Mouse (Mus musculus) CH12.LX (cell line): ENCODE data around the gene B230217C12Rik. TPM values are rescaled to one million over a fixed set of nuclear protein-coding genes. Genes with fewer than 3 reads are reported as not detected.

Experiments used
- DNase-seq: peaks from one replicate; pipeline ENCODE4 v3.0.0-alpha.2; 2013; ENCODE audit errors: extremely low read depth
- H3K27ac ChIP-seq: 2 replicates; pipeline ENCODE4 v1.5.1; 2012; ENCODE audit warnings: low read depth, mild to moderate bottlenecking, control low read depth, moderate library complexity; ENCODE audit not compliant: insufficient read depth
- H3K27me3 ChIP-seq: replicated peaks from 2 replicates; pipeline ENCODE3; 2012; ENCODE audit warnings: inconsistent platforms
- H3K36me3 ChIP-seq, 2 experiments: replicated peaks in 1 of 2; 2 replicates each; pipeline versions ENCODE3 to v1.6.1; 2012; ENCODE audit warnings: inconsistent platforms in 1 of 2, low read length in 1 of 2, mild to moderate bottlenecking in 1 of 2, mixed read lengths in 1 of 2, moderate library complexity in 1 of 2; ENCODE audit not compliant: control insufficient read depth in 1 of 2, insufficient read depth in 1 of 2
- H3K4me1 ChIP-seq, 2 experiments: 2 replicates each; pipeline ENCODE4 v1.6.1; 2012; ENCODE audit warnings: inconsistent platforms in 1 of 2, moderate library complexity in 1 of 2; ENCODE audit not compliant: insufficient read depth in 2 of 2, control insufficient read depth in 1 of 2
- H3K4me2 ChIP-seq: 2 replicates; pipeline ENCODE4 v1.6.1; 2012; ENCODE audit warnings: low read depth, mild to moderate bottlenecking, control low read depth; ENCODE audit not compliant: poor library complexity, insufficient read depth, severe bottlenecking
- H3K4me3 ChIP-seq, 3 experiments: fragments of 150-350 bp in 1 of 3; sonication (generic) in 1 of 3; replicated peaks in 1 of 3; 2 replicates each; pipeline versions ENCODE3 to v1.5.1; 2011 to 2012; ENCODE audit warnings: low read depth in 2 of 3, low read length in 2 of 3, mild to moderate bottlenecking in 2 of 3, moderate library complexity in 2 of 3, control low read depth in 1 of 3, improper control_type of control experiment in 1 of 3, inconsistent platforms in 1 of 3, mixed read lengths in 1 of 3; ENCODE audit not compliant: poor library complexity in 1 of 3
- H3K79me2 ChIP-seq: replicated peaks from 2 replicates; pipeline ENCODE4 v1.6.1; 2012; ENCODE audit warnings: mild to moderate bottlenecking, moderate library complexity; ENCODE audit not compliant: control insufficient read depth, poor library complexity, insufficient read depth, severe bottlenecking; ENCODE audit errors: extremely low read depth
- H3K9ac ChIP-seq: 2 replicates; pipeline ENCODE4 v1.6.1; 2012; ENCODE audit warnings: low read depth, mild to moderate bottlenecking, control low read depth, moderate library complexity; ENCODE audit not compliant: insufficient read depth
- H3K9me3 ChIP-seq: replicated peaks from 2 replicates; pipeline ENCODE3; 2012; ENCODE audit warnings: low read length, inconsistent platforms, mixed read lengths
- BHLHE40 ChIP-seq: IDR thresholded peaks from 2 replicates; pipeline ENCODE4 v1.6.1; 2011; ENCODE audit warnings: mild to moderate bottlenecking, low read depth, low read length, improper control_type of control experiment
- CHD1 ChIP-seq: IDR thresholded peaks from 2 replicates; pipeline ENCODE4 v1.6.1; 2012; ENCODE audit warnings: low read depth, low read length, improper control_type of control experiment, inconsistent platforms
- CTCF ChIP-seq, 2 experiments: IDR thresholded peaks in 1 of 2; conservative IDR thresholded peaks in 1 of 2; 2 replicates each; pipeline ENCODE4 v1.5.1; 2011 to 2012; ENCODE audit warnings: low read depth in 2 of 2, low read length in 2 of 2, improper control_type of control experiment in 1 of 2, inconsistent platforms in 1 of 2, mild to moderate bottlenecking in 1 of 2, moderate library complexity in 1 of 2
- ELF1 ChIP-seq: IDR thresholded peaks from 2 replicates; pipeline ENCODE4 v1.6.1; 2014; ENCODE audit warnings: low read depth, mild to moderate bottlenecking, inconsistent platforms, low read length, improper control_type of control experiment
- EP300 ChIP-seq: IDR thresholded peaks from 2 replicates; pipeline ENCODE4 v1.6.1; 2011; ENCODE audit warnings: low read length, improper control_type of control experiment
- GABPA ChIP-seq: IDR thresholded peaks from 2 replicates; pipeline ENCODE4 v1.6.1; 2012; ENCODE audit warnings: low read depth, low read length, improper control_type of control experiment, inconsistent platforms; ENCODE audit not compliant: insufficient replicate concordance
- HCFC1 ChIP-seq: IDR thresholded peaks from 2 replicates; pipeline ENCODE4 v1.6.1; 2012; ENCODE audit warnings: low read depth, mild to moderate bottlenecking, inconsistent platforms, low read length, improper control_type of control experiment
- IRF4 ChIP-seq: IDR thresholded peaks from 2 replicates; pipeline ENCODE4 v1.6.1; 2014; ENCODE audit warnings: low read depth, mild to moderate bottlenecking, inconsistent platforms, low read length, improper control_type of control experiment
- JUN ChIP-seq: IDR thresholded peaks from 2 replicates; pipeline ENCODE4 v1.6.1; 2011; ENCODE audit warnings: low read depth, mild to moderate bottlenecking, low read length, improper control_type of control experiment, moderate library complexity; ENCODE audit not compliant: insufficient read depth
- JUND ChIP-seq: conservative IDR thresholded peaks from 2 replicates; pipeline ENCODE4 v1.6.1; 2011; ENCODE audit warnings: low read depth, low read length, improper control_type of control experiment
- KAT2A ChIP-seq: IDR thresholded peaks from 2 replicates; pipeline ENCODE4 v1.6.1; 2012; ENCODE audit warnings: low read length, improper control_type of control experiment, inconsistent platforms; ENCODE audit not compliant: insufficient replicate concordance
- MAFK ChIP-seq: IDR thresholded peaks from 2 replicates; pipeline ENCODE4 v1.6.1; 2011; ENCODE audit warnings: low read length, improper control_type of control experiment; ENCODE audit not compliant: insufficient replicate concordance
- MAX ChIP-seq: IDR thresholded peaks from 2 replicates; pipeline ENCODE4 v1.6.1; 2011; ENCODE audit warnings: low read length, improper control_type of control experiment
- MEF2A ChIP-seq: IDR thresholded peaks from 2 replicates; pipeline ENCODE4 v1.6.1; 2014; ENCODE audit warnings: low read depth, mild to moderate bottlenecking, inconsistent platforms, low read length, improper control_type of control experiment, borderline replicate concordance
- MXI1 ChIP-seq: IDR thresholded peaks from 2 replicates; pipeline ENCODE4 v1.6.1; 2011; ENCODE audit warnings: mild to moderate bottlenecking, low read depth, low read length, improper control_type of control experiment
- MYC ChIP-seq: IDR thresholded peaks from 2 replicates; pipeline ENCODE4 v1.6.1; 2011; ENCODE audit warnings: low read depth, mild to moderate bottlenecking, improper control_type of control experiment, low read length
- NELFE ChIP-seq: IDR thresholded peaks from 2 replicates; pipeline ENCODE4 v1.6.1; 2011; ENCODE audit warnings: low read depth, low read length, improper control_type of control experiment
- NRF1 ChIP-seq: IDR thresholded peaks from 2 replicates; pipeline ENCODE4 v1.6.1; 2014; ENCODE audit warnings: low read depth, mild to moderate bottlenecking, inconsistent platforms, low read length, improper control_type of control experiment, moderate library complexity
- PAX5 ChIP-seq: IDR thresholded peaks from 2 replicates; pipeline ENCODE4 v1.6.1; 2012; ENCODE audit warnings: low read length, inconsistent platforms, mixed read lengths
- POLR2A ChIP-seq: IDR thresholded peaks from 2 replicates; pipeline ENCODE4 v1.6.1; 2011; ENCODE audit warnings: low read depth, mild to moderate bottlenecking, improper control_type of control experiment, low read length
- POLR2AphosphoS2 ChIP-seq: IDR thresholded peaks from 2 replicates; pipeline ENCODE4 v1.6.1; 2011; ENCODE audit warnings: low read depth, low read length, improper control_type of control experiment
- RAD21 ChIP-seq: IDR thresholded peaks from 2 replicates; pipeline ENCODE4 v1.6.1; 2011; ENCODE audit warnings: low read depth, mild to moderate bottlenecking, low read length, improper control_type of control experiment, moderate library complexity
- RCOR1 ChIP-seq: conservative IDR thresholded peaks from 2 replicates; pipeline ENCODE4 v1.6.1; 2012; ENCODE audit warnings: low read depth, mild to moderate bottlenecking, inconsistent platforms, low read length, improper control_type of control experiment
- SIN3A ChIP-seq: IDR thresholded peaks from 2 replicates; pipeline ENCODE4 v1.6.1; 2012; ENCODE audit warnings: low read length, improper control_type of control experiment, inconsistent platforms
- TBP ChIP-seq: conservative IDR thresholded peaks from 2 replicates; pipeline ENCODE4 v1.6.1; 2011; ENCODE audit warnings: low read depth, low read length, improper control_type of control experiment
- TCF12 ChIP-seq: IDR thresholded peaks from 2 replicates; pipeline ENCODE4 v1.6.1; 2014; ENCODE audit warnings: low read depth, mild to moderate bottlenecking, inconsistent platforms, low read length, improper control_type of control experiment
- UBTF ChIP-seq: IDR thresholded peaks from 2 replicates; pipeline ENCODE4 v1.6.1; 2012; ENCODE audit warnings: low read depth, mild to moderate bottlenecking, inconsistent platforms, low read length, improper control_type of control experiment, moderate library complexity
- USF1 ChIP-seq: IDR thresholded peaks from 2 replicates; pipeline ENCODE4 v1.6.1; 2014; ENCODE audit warnings: low read depth, mild to moderate bottlenecking, inconsistent platforms, low read length, improper control_type of control experiment
- USF2 ChIP-seq: conservative IDR thresholded peaks from 2 replicates; pipeline ENCODE4 v1.6.1; 2011; ENCODE audit warnings: low read depth, low read length, improper control_type of control experiment
- ZC3H11A ChIP-seq: IDR thresholded peaks from 2 replicates; pipeline ENCODE4 v1.6.1; 2012; ENCODE audit warnings: low read depth, mild to moderate bottlenecking, inconsistent platforms, low read length, improper control_type of control experiment
- ZMIZ1 ChIP-seq: IDR thresholded peaks from 2 replicates; pipeline ENCODE4 v1.6.1; 2012; ENCODE audit warnings: low read depth, mild to moderate bottlenecking, inconsistent platforms, low read length, improper control_type of control experiment
- ZNF384 ChIP-seq: IDR thresholded peaks from 2 replicates; pipeline ENCODE4 v1.6.1; 2012; ENCODE audit warnings: low read depth, low read length, improper control_type of control experiment, inconsistent platforms
- dilution Hi-C: fragments of 300-500 bp; cut with MboI; formaldehyde crosslinking; loops from 2 replicates; pipeline ENCODE4 v1.14.3; 2020; ENCODE audit warnings: low sequenced_read_pairs; ENCODE audit not compliant: extremely low pct_unique_long_range_greater_than_20kb, extremely low pct_ligation_motif_present
- in situ Hi-C: fragments of 300-500 bp; cut with MboI; formaldehyde crosslinking; loops from 3 replicates; pipeline ENCODE4 v1.14.3; 2019; ENCODE audit warnings: low sequenced_read_pairs, low pct_ligation_motif_present, low pct_unique_long_range_greater_than_20kb, mixed read lengths
- polyA plus RNA-seq: library from polyadenylated mRNA; unstranded; fragments of >175 nt; gene quantifications from 2 replicates; pipeline ENCODE4 v1.2.1, GENCODE M21; 2012; ENCODE audit warnings: low read depth; ENCODE audit not compliant: insufficient read length
- total RNA-seq, 2 experiments: library from RNA; depleted of rRNA; stranded (reverse); fragments of 300-350 nt in 1 of 2; fragments of >200 nt in 1 of 2; gene quantifications; 2 replicates each; pipeline ENCODE4 v1.2.3; 2012 to 2014

Gene B230217C12Rik
- total and polyA plus RNA-seq, 3 experiments, result 4.6 to 14.0 (median 11.9) TPM

DNA sequence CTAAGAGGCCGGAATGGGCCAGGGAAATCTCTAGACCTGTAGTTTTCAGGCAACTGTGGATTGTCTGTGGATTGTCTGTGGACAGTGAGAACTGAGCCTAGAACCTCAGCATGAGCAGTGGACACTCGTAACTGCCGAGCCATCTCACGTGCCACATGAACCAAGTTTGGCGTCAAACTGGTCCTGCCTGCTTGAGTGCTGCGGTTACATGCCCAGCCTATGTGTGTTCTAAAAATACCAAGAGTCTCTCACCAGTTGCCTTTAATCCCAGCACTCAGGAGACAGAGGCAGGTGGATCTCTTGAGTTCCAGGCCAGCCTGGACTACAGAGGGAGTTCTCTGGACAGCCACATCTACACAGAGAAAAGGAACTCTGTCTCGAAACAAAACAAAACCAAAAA, 11.2 kb upstream of the B230217C12Rik start:
- no peaks in the 10 kb centered on the region for H3K27me3 ChIP-seq
- TF ChIP-seq JUND (no peak), MAFK (no peak), GABPA (no peak), ZC3H11A (no peak), USF1 (no peak), MXI1 (no peak)
- H3K36me3 ChIP-seq, result peaks cover 16 to 71% of the 10 kb centered on the region in 2 experiments
- no peak overlapping the region for H3K9ac ChIP-seq
- H3K4me1 ChIP-seq, result peaks cover 15 to 41% of the 10 kb centered on the region in 2 experiments
- H3K27ac ChIP-seq, result no peak overlapping the region
- H3K79me2 ChIP-seq, result no peaks in the 10 kb centered on the region
- in situ Hi-C loops, result no loop called here
- dilution Hi-C loops, result no loop called here
- no peak overlapping the region for H3K4me2 ChIP-seq
- no peak for DNase-seq
- H3K9me3 ChIP-seq, result no peaks in the 10 kb centered on the region
- no peak overlapping the region for H3K4me3 ChIP-seq

- H3K4me3 ChIP-seq, result no peak overlapping the region
- in situ Hi-C loops (no loop called here), dilution Hi-C loops (no loop called here)
- no peaks in the 10 kb centered on the region for H3K79me2 ChIP-seq
- H3K9ac ChIP-seq, result no peak overlapping the region
- no peak overlapping the region; the same call in 1 of the 2 replicates for H3K27ac ChIP-seq
- peaks cover 15 to 39% of the 10 kb centered on the region in 2 experiments for H3K4me1 ChIP-seq
- peak; percentile 87 for DNase-seq
- H3K27me3 ChIP-seq, result no peaks in the 10 kb centered on the region
- H3K4me2 ChIP-seq, result no peak overlapping the region
- peaks cover 19 to 71% of the 10 kb centered on the region in 2 experiments for H3K36me3 ChIP-seq
- no peaks in the 10 kb centered on the region for H3K9me3 ChIP-seq
- TF ChIP-seq KAT2A, result no peak
- peak; percentile 32; the same call in 1 of the 2 replicates for TF ChIP-seq POLR2A
- no peak for TF ChIP-seq NELFE
- TF ChIP-seq ZMIZ1, result no peak
- 0 out of 2 replicates have a peak, but pooled peaks have one; percentile 17 for TF ChIP-seq MAFK
- peak; percentile 63; the same call in 1 of the 2 replicates for TF ChIP-seq MAX
- TF ChIP-seq PAX5, result no peak
- TF ChIP-seq TBP, result no peak
- TF ChIP-seq IRF4, result no peak
- no peak for TF ChIP-seq JUND
- no peak for TF ChIP-seq POLR2AphosphoS2
- TF ChIP-seq CHD1, result no peak
- no peak; the same call in 1 of the 2 replicates for TF ChIP-seq UBTF
- no peak for TF ChIP-seq ZNF384
- no peak for TF ChIP-seq USF2
- peak; percentile 49; the same call in 1 of the 2 replicates for TF ChIP-seq ELF1
- no peak for TF ChIP-seq MXI1
- TF ChIP-seq ZC3H11A, result no peak
- no peak for TF ChIP-seq MYC
- no peak for TF ChIP-seq JUN
- peak; percentile 93 for TF ChIP-seq BHLHE40
- no peak for TF ChIP-seq GABPA
- TF ChIP-seq MEF2A, result no peak
- peak; percentile 47; the same call in 1 of the 2 replicates for TF ChIP-seq EP300
- TF ChIP-seq RCOR1, result no peak
- TF ChIP-seq CTCF (conservative IDR thresholded peaks at IDR 0.05 in 1 of 2, IDR thresholded peaks at IDR 0.05 in 1 of 2; ENCODE audit: low read depth in 2 of 2, low read length in 2 of 2), result no peak
- TF ChIP-seq RAD21, result no peak
- TF ChIP-seq USF1, result no peak
- no peak for TF ChIP-seq SIN3A
- no peak for TF ChIP-seq HCFC1
- TF ChIP-seq NRF1, result no peak
- no peak for TF ChIP-seq TCF12
Observed at GRCm38 (mm10) chr11:97829913-97830476, 10.6 kb upstream of the B230217C12Rik start.
